Mouse (Mus musculus): ENCODE results near the gene Nmt1. TPM values are rescaled to one million over a fixed set of nuclear protein-coding genes. Genes with fewer than 3 reads are reported as not detected.

Nmt1 gene
- 31.7 and 37.2 TPM in 2 replicates for polyA plus RNA-seq (2015; fragmentation: Nextera tagmentation; extraction: Ambion mirVana)

DNA sequence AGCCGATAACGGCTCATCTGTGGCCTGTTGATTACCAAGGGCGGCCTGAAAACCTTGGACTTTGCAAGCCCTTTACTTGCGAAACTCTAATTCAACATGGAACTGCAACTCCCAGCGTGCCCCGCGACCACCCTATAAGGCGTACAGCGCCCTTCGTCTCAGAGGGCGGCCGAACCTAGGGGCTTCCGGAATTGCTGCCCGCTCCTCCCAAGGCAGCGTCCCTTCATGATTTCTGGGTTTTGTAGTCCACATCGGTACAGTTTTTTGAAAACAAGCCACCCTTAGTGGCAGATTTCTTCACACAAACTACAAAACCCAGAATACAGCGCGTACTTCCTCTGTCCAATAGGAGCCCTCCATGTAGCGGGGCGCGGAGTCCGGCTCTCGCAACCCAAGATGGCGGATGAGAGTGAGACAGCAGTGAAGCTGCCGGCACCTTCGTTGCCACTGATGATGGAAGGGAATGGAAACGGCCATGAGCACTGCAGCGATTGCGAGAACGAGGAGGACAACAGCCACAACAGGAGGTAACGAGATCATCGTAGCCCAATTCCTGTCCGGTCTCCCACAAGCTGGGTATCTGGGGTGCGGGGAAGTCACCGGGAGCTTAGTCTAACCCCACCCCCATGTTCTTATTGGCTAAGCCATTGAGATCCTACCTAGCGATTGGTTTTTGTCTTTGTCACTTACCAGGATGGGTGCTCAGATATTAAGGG, at the start of gene Nmt1, which contains the start of gene Dcakd:
Nmt1 (plus strand) TSS at position 15 of the 716 bp plus-strand sequence.
Dcakd (minus strand) TSS at position 158 of the 716 bp plus-strand sequence.
- peak within 1 kb of the TSS; percentile 75 for H3K9ac ChIP-seq (replicated peaks; ENCODE audit: low read depth, low read length)
- H3K4me3 ChIP-seq (replicated peaks; ENCODE audit: low read length): peak within 1 kb of the TSS; percentile 78
- peak within 1 kb of the TSS; percentile 86 for H3K4me2 ChIP-seq (ENCODE audit: low read length)
- peak; percentile 98 for ATAC-seq
- peak within 1 kb of the TSS; percentile 72 for H3K27ac ChIP-seq (ENCODE audit: low read length)
- H3K27me3 ChIP-seq (replicated peaks; ENCODE audit: control insufficient read depth, insufficient read depth, low read length): no peaks in the 10 kb centered on the region
- no peaks in the 10 kb centered on the region for H3K9me3 ChIP-seq (ENCODE audit: control insufficient read depth, low read length)
- H3K36me3 ChIP-seq (ENCODE audit: control insufficient read depth, insufficient read depth): no peaks in the 10 kb centered on the region
- H3K4me1 ChIP-seq (replicated peaks; ENCODE audit: control insufficient read depth, insufficient read depth, low read length): peaks cover 13% of the 10 kb centered on the region
- WGBS: under 1% methylated on average over 36 of the region's 36 CpGs

DNA sequence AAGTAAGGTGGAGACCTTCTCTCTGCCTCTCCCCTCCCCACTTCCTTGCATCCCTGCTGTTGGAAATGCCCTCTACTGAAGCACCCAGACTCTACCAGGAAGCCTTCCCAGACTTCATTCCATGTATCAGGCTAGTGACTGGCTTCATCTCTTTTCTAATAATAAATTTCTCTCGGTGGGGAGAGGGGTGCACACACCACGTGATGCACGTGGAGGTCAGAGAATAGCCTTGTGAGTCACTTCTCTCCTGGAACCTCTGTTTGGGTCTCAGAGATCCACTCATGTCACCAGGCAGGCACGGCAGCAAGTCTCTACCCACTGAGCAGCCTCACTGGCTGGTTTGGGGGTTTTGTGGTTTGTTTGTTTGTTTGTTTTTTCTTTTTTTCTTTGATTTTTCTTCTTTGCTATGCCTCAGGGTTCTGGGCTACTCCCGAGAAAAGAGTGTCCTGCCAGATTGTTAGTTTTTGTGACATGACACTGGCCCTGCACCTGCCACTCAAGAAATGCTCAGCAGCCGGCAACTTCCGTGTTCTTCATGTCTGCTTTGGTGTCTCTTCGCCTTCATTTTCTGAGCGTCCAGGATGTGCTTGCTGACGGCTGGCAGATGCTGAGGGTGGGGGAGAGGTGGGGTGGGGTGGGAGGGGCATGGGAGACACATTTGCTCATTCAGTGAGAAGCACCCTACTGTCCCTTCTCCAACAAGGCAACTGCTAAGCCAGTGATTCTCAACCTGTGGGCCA, 46.7 kb upstream of the Nmt1 start:
- no peak for ATAC-seq
- no peaks in the 10 kb centered on the region for H3K9me3 ChIP-seq (ENCODE audit: control insufficient read depth, low read length)
- H3K4me2 ChIP-seq (ENCODE audit: low read length): no peak overlapping the region
- 70% methylated on average over 10 of the region's 10 CpGs for WGBS
- no peak overlapping the region for H3K9ac ChIP-seq (replicated peaks; ENCODE audit: low read depth, low read length)
- no peak overlapping the region for H3K27ac ChIP-seq (ENCODE audit: low read length)
- peaks cover 4% of the 10 kb centered on the region; the same call in 1 of the 2 replicates for H3K4me1 ChIP-seq (replicated peaks; ENCODE audit: control insufficient read depth, insufficient read depth, low read length)
- no peaks in the 10 kb centered on the region for H3K36me3 ChIP-seq (ENCODE audit: control insufficient read depth, insufficient read depth)
- H3K4me3 ChIP-seq (replicated peaks; ENCODE audit: low read length): no peak overlapping the region
- H3K27me3 ChIP-seq (replicated peaks; ENCODE audit: control insufficient read depth, insufficient read depth, low read length): no peaks in the 10 kb centered on the region

- peaks cover 4% of the 10 kb centered on the region; the same call in 1 of the 2 replicates for H3K4me1 ChIP-seq (replicated peaks; ENCODE audit: control insufficient read depth, insufficient read depth, low read length)
- no peak overlapping the region for H3K4me3 ChIP-seq (replicated peaks; ENCODE audit: low read length)
- ATAC-seq: no peak
- H3K9me3 ChIP-seq (ENCODE audit: control insufficient read depth, low read length): no peaks in the 10 kb centered on the region
- WGBS: 92% methylated on average over 9 of the region's 9 CpGs
- no peak overlapping the region for H3K9ac ChIP-seq (replicated peaks; ENCODE audit: low read depth, low read length)
- peaks cover 5% of the 10 kb centered on the region for H3K27me3 ChIP-seq (replicated peaks; ENCODE audit: control insufficient read depth, insufficient read depth, low read length)
- no peak overlapping the region for H3K4me2 ChIP-seq (ENCODE audit: low read length)
- no peaks in the 10 kb centered on the region for H3K36me3 ChIP-seq (ENCODE audit: control insufficient read depth, insufficient read depth)
- no peak overlapping the region for H3K27ac ChIP-seq (ENCODE audit: low read length)
These were observed 43.9 kb upstream of the Nmt1 start for GRCm38 (mm10) chr11:102984086-102984485.

GRCm38 (mm10) chr11:102984615-102985014, 43.4 kb upstream of the Nmt1 start:
- H3K9ac ChIP-seq (replicated peaks; ENCODE audit: low read depth, low read length): no peak overlapping the region
- no peaks in the 10 kb centered on the region for H3K9me3 ChIP-seq (ENCODE audit: control insufficient read depth, low read length)
- ATAC-seq: no peak
- H3K4me3 ChIP-seq (replicated peaks; ENCODE audit: low read length): no peak overlapping the region
- peaks cover 5% of the 10 kb centered on the region for H3K4me1 ChIP-seq (replicated peaks; ENCODE audit: control insufficient read depth, insufficient read depth, low read length)
- H3K27me3 ChIP-seq (replicated peaks; ENCODE audit: control insufficient read depth, insufficient read depth, low read length): peaks cover 9% of the 10 kb centered on the region
- 38% methylated on average over 4 of the region's 4 CpGs for WGBS
- no peaks in the 10 kb centered on the region for H3K36me3 ChIP-seq (ENCODE audit: control insufficient read depth, insufficient read depth)
- no peak overlapping the region for H3K27ac ChIP-seq (ENCODE audit: low read length)
- H3K4me2 ChIP-seq (ENCODE audit: low read length): no peak overlapping the region

GRCm38 (mm10) chr11:102985160-102985559, 42.8 kb upstream of the Nmt1 start:
- no peak overlapping the region for H3K9ac ChIP-seq (replicated peaks; ENCODE audit: low read depth, low read length)
- H3K4me3 ChIP-seq (replicated peaks; ENCODE audit: low read length): no peak overlapping the region
- 66% methylated on average over 6 of the region's 6 CpGs for WGBS
- H3K27ac ChIP-seq (ENCODE audit: low read length): no peak overlapping the region
- H3K36me3 ChIP-seq (ENCODE audit: control insufficient read depth, insufficient read depth): no peaks in the 10 kb centered on the region
- peaks cover 11% of the 10 kb centered on the region for H3K4me1 ChIP-seq (replicated peaks; ENCODE audit: control insufficient read depth, insufficient read depth, low read length)
- H3K9me3 ChIP-seq (ENCODE audit: control insufficient read depth, low read length): no peaks in the 10 kb centered on the region
- H3K27me3 ChIP-seq (replicated peaks; ENCODE audit: control insufficient read depth, insufficient read depth, low read length): peaks cover 9% of the 10 kb centered on the region
- ATAC-seq: no peak
- no peak overlapping the region for H3K4me2 ChIP-seq (ENCODE audit: low read length)

DNA sequence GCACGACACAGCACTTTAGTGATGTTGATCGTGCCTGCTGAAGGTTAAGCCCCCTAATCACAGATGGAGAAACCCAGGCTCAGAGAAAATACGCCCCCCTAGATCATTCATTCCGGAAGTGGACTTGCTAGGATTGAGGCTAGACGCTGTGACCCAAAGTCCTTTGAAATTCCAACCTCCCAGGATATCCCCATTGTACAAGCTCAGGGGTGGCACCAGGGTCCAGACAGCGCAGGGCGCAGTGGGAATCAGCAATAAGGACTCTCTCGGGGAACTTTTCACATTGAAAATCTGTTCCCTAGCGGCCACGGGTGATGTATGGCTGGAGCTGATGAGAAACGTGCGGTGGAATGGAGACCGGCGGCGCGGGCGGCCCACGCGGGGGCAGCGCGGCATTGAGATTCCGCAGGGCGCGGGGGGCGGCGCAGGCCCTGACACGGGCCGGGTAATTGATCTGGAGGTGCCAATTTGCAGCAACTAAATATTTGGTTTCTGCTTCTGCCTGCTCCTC, 38.3 kb upstream of the Nmt1 start:
- no peak overlapping the region for H3K27ac ChIP-seq (ENCODE audit: low read length)
- H3K9me3 ChIP-seq (ENCODE audit: control insufficient read depth, low read length): no peaks in the 10 kb centered on the region
- H3K27me3 ChIP-seq (replicated peaks; ENCODE audit: control insufficient read depth, insufficient read depth, low read length): peaks cover 16% of the 10 kb centered on the region
- peak overlapping the region; percentile 55 for H3K9ac ChIP-seq (replicated peaks; ENCODE audit: low read depth, low read length)
- peak overlapping the region; percentile 39 for H3K4me3 ChIP-seq (replicated peaks; ENCODE audit: low read length)
- 7% methylated on average over 28 of the region's 28 CpGs for WGBS
- no peak for ATAC-seq
- peak overlapping the region; percentile 71 for H3K4me2 ChIP-seq (ENCODE audit: low read length)
- H3K36me3 ChIP-seq (ENCODE audit: control insufficient read depth, insufficient read depth): peaks cover 6% of the 10 kb centered on the region; the same call in 1 of the 2 replicates
- peaks cover 19% of the 10 kb centered on the region for H3K4me1 ChIP-seq (replicated peaks; ENCODE audit: control insufficient read depth, insufficient read depth, low read length)

GRCm38 (mm10) chr11:102990152-102990663, 37.8 kb upstream of the Nmt1 start:
- Histone ChIP-seq H3K4me1 (replicated peaks; ENCODE audit: control insufficient read depth, insufficient read depth, low read length) (peaks cover 17% of the 10 kb centered on the region), H3K9ac (replicated peaks; ENCODE audit: low read depth, low read length) (peak overlapping the region; percentile 55), H3K4me3 (replicated peaks; ENCODE audit: low read length) (peak overlapping the region; percentile 39), H3K27me3 (replicated peaks; ENCODE audit: control insufficient read depth, insufficient read depth, low read length) (peaks cover 16% of the 10 kb centered on the region), H3K4me2 (ENCODE audit: low read length) (peak overlapping the region; percentile 71), H3K9me3 (ENCODE audit: control insufficient read depth, low read length) (no peaks in the 10 kb centered on the region), H3K36me3 (ENCODE audit: control insufficient read depth, insufficient read depth) (peaks cover 8% of the 10 kb centered on the region; the same call in 1 of the 2 replicates), H3K27ac (ENCODE audit: low read length) (no peak overlapping the region)
- WGBS: 1% methylated on average over 29 of the region's 29 CpGs
- ATAC-seq: peak; percentile 57

GRCm38 (mm10) chr11:102991681-102992080, 36.3 kb upstream of the Nmt1 start:
- Histone ChIP-seq H3K4me3 (replicated peaks; ENCODE audit: low read length) (no peak overlapping the region), H3K4me1 (replicated peaks; ENCODE audit: control insufficient read depth, insufficient read depth, low read length) (peaks cover 17% of the 10 kb centered on the region), H3K27ac (ENCODE audit: low read length) (no peak overlapping the region), H3K9me3 (ENCODE audit: control insufficient read depth, low read length) (no peaks in the 10 kb centered on the region), H3K36me3 (ENCODE audit: control insufficient read depth, insufficient read depth) (peaks cover 18% of the 10 kb centered on the region), H3K4me2 (ENCODE audit: low read length) (peak overlapping the region; percentile 41), H3K27me3 (replicated peaks; ENCODE audit: control insufficient read depth, insufficient read depth, low read length) (peaks cover 16% of the 10 kb centered on the region), H3K9ac (replicated peaks; ENCODE audit: low read depth, low read length) (peak overlapping the region; percentile 18)
- 4% methylated on average over 16 of the region's 16 CpGs for WGBS
- peak; percentile 27; the same call in 1 of the 2 replicates for ATAC-seq

DNA sequence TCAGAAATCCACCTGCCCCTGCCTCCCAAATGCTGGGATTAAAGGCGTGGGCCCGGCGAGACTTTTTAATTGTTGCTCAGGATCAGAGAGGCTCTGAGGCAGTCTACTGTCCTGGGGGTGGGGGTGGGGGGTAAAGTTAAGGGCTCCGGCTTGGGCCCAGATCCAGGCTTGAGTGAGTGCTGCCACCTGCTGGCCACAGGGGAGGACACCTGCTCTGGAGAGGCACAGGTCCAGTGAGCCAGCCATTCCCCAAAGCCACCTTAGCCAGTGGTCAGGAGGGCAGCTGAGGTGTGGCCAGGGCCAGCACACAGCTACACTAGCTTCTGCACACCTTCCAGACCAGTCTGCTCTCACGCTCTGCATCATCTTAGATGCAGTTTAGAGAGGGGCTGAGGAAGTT, 35.0 kb upstream of the Nmt1 start:
- Histone ChIP-seq H3K4me1 (replicated peaks; ENCODE audit: control insufficient read depth, insufficient read depth, low read length) (peaks cover 17% of the 10 kb centered on the region), H3K27ac (ENCODE audit: low read length) (no peak overlapping the region), H3K9me3 (ENCODE audit: control insufficient read depth, low read length) (no peaks in the 10 kb centered on the region), H3K4me2 (ENCODE audit: low read length) (no peak overlapping the region), H3K36me3 (ENCODE audit: control insufficient read depth, insufficient read depth) (peaks cover 20% of the 10 kb centered on the region), H3K9ac (replicated peaks; ENCODE audit: low read depth, low read length) (no peak overlapping the region), H3K27me3 (replicated peaks; ENCODE audit: control insufficient read depth, insufficient read depth, low read length) (peaks cover 16% of the 10 kb centered on the region), H3K4me3 (replicated peaks; ENCODE audit: low read length) (no peak overlapping the region)
- 5% methylated on average over 5 of the region's 5 CpGs for WGBS
- 0 out of 2 replicates have a peak, but pooled peaks have one; percentile 16 for ATAC-seq

Measured in forebrain, embryonic 16.5 days (tissue).